Mouse (Mus musculus): ENCODE results near the gene Rfx7. TPM values are rescaled to one million over a fixed set of nuclear protein-coding genes. Genes with fewer than 3 reads are reported as not detected.
A peak's percentile ranks its signal among the peaks of the same experiment; 100 is the strongest.

The Rfx7 gene
- polyA plus RNA-seq (2014; fragmentation: Nextera tagmentation; extraction: Ambion mirVana) = 24.1 and 24.5 TPM in 2 replicates

- H3K4me3 ChIP-seq (replicated peaks; ENCODE audit: low read length) = peak within 1 kb of the TSS; percentile 95
- H3K4me1 ChIP-seq (replicated peaks; ENCODE audit: control insufficient read depth, insufficient read depth, low read length) = peaks cover 20% of the 10 kb centered on the region
- DNase-seq (ENCODE audit: low spot score) = peak; percentile 86
- ATAC-seq (ENCODE audit: low FRiP score) = peak; percentile 86
- H3K27me3 ChIP-seq (ENCODE audit: control insufficient read depth, insufficient read depth, low read length) = no peaks in the 10 kb centered on the region
- H3K9ac ChIP-seq = peak within 1 kb of the TSS; percentile 98
- H3K4me2 ChIP-seq (replicated peaks) = peak within 1 kb of the TSS; percentile 63
- H3K9me3 ChIP-seq (ENCODE audit: control insufficient read depth, low read length) = no peaks in the 10 kb centered on the region
- WGBS = 2% methylated on average over 19 of the region's 63 CpGs
- no peaks in the 10 kb centered on the region for H3K36me3 ChIP-seq (replicated peaks; ENCODE audit: control insufficient read depth, insufficient read depth)
- peak within 1 kb of the TSS; percentile 100 for H3K27ac ChIP-seq
Measured at GRCm38 (mm10) chr9:72531996-72532380, at the start of gene Rfx7. Gene Rfx7 (plus strand): TSS chr9:72532240.

GRCm38 (mm10) chr9:72488523-72488922, 43.5 kb upstream of the Rfx7 start:
- H3K4me2 ChIP-seq (replicated peaks) = no peak overlapping the region
- H3K4me3 ChIP-seq (replicated peaks; ENCODE audit: low read length) = no peak overlapping the region
- DNase-seq (ENCODE audit: low spot score) = no peak
- peaks cover 25% of the 10 kb centered on the region for H3K36me3 ChIP-seq (replicated peaks; ENCODE audit: control insufficient read depth, insufficient read depth)
- no peak for ATAC-seq (ENCODE audit: low FRiP score)
- H3K9ac ChIP-seq = no peak overlapping the region
- peaks cover 14% of the 10 kb centered on the region for H3K4me1 ChIP-seq (replicated peaks; ENCODE audit: control insufficient read depth, insufficient read depth, low read length)
- H3K27me3 ChIP-seq (ENCODE audit: control insufficient read depth, insufficient read depth, low read length) = no peaks in the 10 kb centered on the region
- H3K27ac ChIP-seq = no peak overlapping the region
- no peaks in the 10 kb centered on the region for H3K9me3 ChIP-seq (ENCODE audit: control insufficient read depth, low read length)

- no peak overlapping the region for H3K4me3 ChIP-seq (replicated peaks; ENCODE audit: low read length)
- WGBS = 96% methylated on average over 5 of the region's 5 CpGs
- H3K36me3 ChIP-seq (replicated peaks; ENCODE audit: control insufficient read depth, insufficient read depth) = peaks cover 21% of the 10 kb centered on the region
- H3K27ac ChIP-seq = no peak overlapping the region
- no peak for ATAC-seq (ENCODE audit: low FRiP score)
- peaks cover 14% of the 10 kb centered on the region for H3K4me1 ChIP-seq (replicated peaks; ENCODE audit: control insufficient read depth, insufficient read depth, low read length)
- H3K9ac ChIP-seq = no peak overlapping the region
- no peaks in the 10 kb centered on the region for H3K9me3 ChIP-seq (ENCODE audit: control insufficient read depth, low read length)
- DNase-seq (ENCODE audit: low spot score) = no peak
- H3K4me2 ChIP-seq (replicated peaks) = no peak overlapping the region
- H3K27me3 ChIP-seq (ENCODE audit: control insufficient read depth, insufficient read depth, low read length) = no peaks in the 10 kb centered on the region
Measured at GRCm38 (mm10) chr9:72489131-72489530, 42.9 kb upstream of the Rfx7 start.

- H3K9ac ChIP-seq = peak overlapping the region; percentile 79
- H3K4me2 ChIP-seq (replicated peaks) = peak overlapping the region; percentile 71
- no peaks in the 10 kb centered on the region for H3K9me3 ChIP-seq (ENCODE audit: control insufficient read depth, low read length)
- no peaks in the 10 kb centered on the region for H3K27me3 ChIP-seq (ENCODE audit: control insufficient read depth, insufficient read depth, low read length)
- H3K4me1 ChIP-seq (replicated peaks; ENCODE audit: control insufficient read depth, insufficient read depth, low read length) = peaks cover 14% of the 10 kb centered on the region
- under 1% methylated on average over 32 of the region's 32 CpGs for WGBS
- peak overlapping the region; percentile 63 for H3K4me3 ChIP-seq (replicated peaks; ENCODE audit: low read length)
- peak overlapping the region; percentile 89 for H3K27ac ChIP-seq
- peak; percentile 94 for ATAC-seq (ENCODE audit: low FRiP score)
- 0 out of 2 replicates have a peak, but pooled peaks cover 5% of the 10 kb centered on the region for H3K36me3 ChIP-seq (replicated peaks; ENCODE audit: control insufficient read depth, insufficient read depth)
- peak; percentile 92 for DNase-seq (ENCODE audit: low spot score)
Measured at GRCm38 (mm10) chr9:72491559-72492193, 40.4 kb upstream of the Rfx7 start.

DNA sequence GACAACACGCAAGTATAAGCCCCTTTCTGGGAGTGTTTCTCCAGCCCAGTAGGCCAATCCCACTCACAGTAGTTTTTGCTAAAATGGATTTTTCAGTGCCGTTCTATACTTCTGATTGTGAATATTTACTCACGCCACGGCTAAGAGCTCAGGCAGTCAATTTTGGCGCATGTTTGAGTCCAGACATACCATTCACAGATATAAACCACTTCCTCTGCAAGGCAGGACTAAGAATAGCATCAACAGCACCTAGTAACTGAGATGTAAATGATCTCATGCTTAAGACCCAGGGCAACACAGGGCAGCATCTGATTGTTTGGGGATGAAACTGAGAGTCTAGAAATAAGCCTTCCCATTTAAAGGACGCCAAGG, 39.9 kb upstream of the Rfx7 start, which contains the start of gene Tex9:
Tex9 (minus strand) TSS at position 19 of the 372 bp plus-strand sequence.
- WGBS = 10% methylated on average over 6 of the region's 6 CpGs

DNA sequence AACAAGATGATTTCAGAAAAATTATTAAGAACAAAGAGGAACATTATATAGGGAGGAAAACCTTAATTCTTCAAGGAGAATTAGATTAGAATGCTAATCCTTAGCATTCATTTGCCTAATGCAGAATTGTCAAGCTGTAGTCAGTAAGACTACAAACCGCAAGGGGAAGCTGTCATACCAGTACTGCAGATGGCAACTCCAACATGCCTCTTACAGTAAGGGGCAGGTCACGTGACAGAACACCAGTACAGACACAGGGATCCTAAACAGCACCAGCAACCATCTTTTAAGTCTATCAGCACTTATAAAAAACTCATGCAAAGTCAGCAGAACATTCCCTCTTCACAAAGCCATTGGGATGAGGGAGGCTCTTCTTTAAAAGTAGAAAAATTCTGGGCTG, 38.6 kb upstream of the Rfx7 start:
- no peak overlapping the region for H3K9ac ChIP-seq
- H3K4me1 ChIP-seq (replicated peaks; ENCODE audit: control insufficient read depth, insufficient read depth, low read length) = peaks cover 14% of the 10 kb centered on the region
- H3K4me3 ChIP-seq (replicated peaks; ENCODE audit: low read length) = no peak overlapping the region
- H3K27me3 ChIP-seq (ENCODE audit: control insufficient read depth, insufficient read depth, low read length) = no peaks in the 10 kb centered on the region
- no peak overlapping the region for H3K4me2 ChIP-seq (replicated peaks)
- H3K36me3 ChIP-seq (replicated peaks; ENCODE audit: control insufficient read depth, insufficient read depth) = no peaks in the 10 kb centered on the region
- DNase-seq (ENCODE audit: low spot score) = no peak
- ATAC-seq (ENCODE audit: low FRiP score) = no peak
- H3K27ac ChIP-seq = no peak overlapping the region
- no peaks in the 10 kb centered on the region for H3K9me3 ChIP-seq (ENCODE audit: control insufficient read depth, low read length)
- WGBS = 95% methylated on average over 2 of the region's 2 CpGs

More for the DNA sequence above, 39.9 kb upstream of the Rfx7 start, which contains the start of gene Tex9:
- Histone ChIP-seq H3K9ac (peak within 1 kb of the TSS; percentile 79), H3K27me3 (ENCODE audit: control insufficient read depth, insufficient read depth, low read length) (no peaks in the 10 kb centered on the region), H3K9me3 (ENCODE audit: control insufficient read depth, low read length) (no peaks in the 10 kb centered on the region), H3K4me1 (replicated peaks; ENCODE audit: control insufficient read depth, insufficient read depth, low read length) (peaks cover 14% of the 10 kb centered on the region), H3K4me2 (replicated peaks) (peak within 1 kb of the TSS; percentile 71), H3K4me3 (replicated peaks; ENCODE audit: low read length) (peak within 1 kb of the TSS; percentile 63), H3K36me3 (replicated peaks; ENCODE audit: control insufficient read depth, insufficient read depth) (no peaks in the 10 kb centered on the region), H3K27ac (peak within 1 kb of the TSS; percentile 89)
- peak; percentile 53; the same call in 1 of the 2 replicates for ATAC-seq (ENCODE audit: low FRiP score)
- peak; percentile 25 for DNase-seq (ENCODE audit: low spot score)

- no peak for ATAC-seq (ENCODE audit: low FRiP score)
- Histone ChIP-seq H3K4me2 (replicated peaks) (no peak overlapping the region), H3K4me1 (replicated peaks; ENCODE audit: control insufficient read depth, insufficient read depth, low read length) (peaks cover 14% of the 10 kb centered on the region), H3K27ac (no peak overlapping the region), H3K9ac (no peak overlapping the region), H3K27me3 (ENCODE audit: control insufficient read depth, insufficient read depth, low read length) (no peaks in the 10 kb centered on the region), H3K9me3 (ENCODE audit: control insufficient read depth, low read length) (no peaks in the 10 kb centered on the region), H3K36me3 (replicated peaks; ENCODE audit: control insufficient read depth, insufficient read depth) (no peaks in the 10 kb centered on the region), H3K4me3 (replicated peaks; ENCODE audit: low read length) (no peak overlapping the region)
- WGBS = 86% methylated on average over 3 of the region's 3 CpGs
- no peak for DNase-seq (ENCODE audit: low spot score)
Measured at GRCm38 (mm10) chr9:72493984-72494685, 37.9 kb upstream of the Rfx7 start.

- 75% methylated on average over 2 of the region's 2 CpGs for WGBS
- Histone ChIP-seq H3K9me3 (ENCODE audit: control insufficient read depth, low read length) (no peaks in the 10 kb centered on the region), H3K4me1 (replicated peaks; ENCODE audit: control insufficient read depth, insufficient read depth, low read length) (peaks cover 6% of the 10 kb centered on the region), H3K27me3 (ENCODE audit: control insufficient read depth, insufficient read depth, low read length) (no peaks in the 10 kb centered on the region), H3K4me3 (replicated peaks; ENCODE audit: low read length) (no peak overlapping the region), H3K36me3 (replicated peaks; ENCODE audit: control insufficient read depth, insufficient read depth) (no peaks in the 10 kb centered on the region), H3K4me2 (replicated peaks) (no peak overlapping the region), H3K27ac (no peak overlapping the region), H3K9ac (no peak overlapping the region)
- ATAC-seq (ENCODE audit: low FRiP score) = no peak
- DNase-seq (ENCODE audit: low spot score) = no peak
Measured at GRCm38 (mm10) chr9:72496691-72497090, 35.3 kb upstream of the Rfx7 start.

- Histone ChIP-seq H3K36me3 (replicated peaks; ENCODE audit: control insufficient read depth, insufficient read depth) (no peaks in the 10 kb centered on the region), H3K9ac (no peak overlapping the region), H3K4me1 (replicated peaks; ENCODE audit: control insufficient read depth, insufficient read depth, low read length) (peaks cover 4% of the 10 kb centered on the region), H3K27ac (no peak overlapping the region), H3K4me3 (replicated peaks; ENCODE audit: low read length) (no peak overlapping the region), H3K4me2 (replicated peaks) (no peak overlapping the region), H3K9me3 (ENCODE audit: control insufficient read depth, low read length) (no peaks in the 10 kb centered on the region), H3K27me3 (ENCODE audit: control insufficient read depth, insufficient read depth, low read length) (no peaks in the 10 kb centered on the region)
- 70% methylated on average over 3 of the region's 3 CpGs for WGBS
- ATAC-seq (ENCODE audit: low FRiP score) (no peak), DNase-seq (ENCODE audit: low spot score) (no peak)
Measured at GRCm38 (mm10) chr9:72497171-72497570, 34.9 kb upstream of the Rfx7 start.

Data from hindbrain, embryonic 14.5 days (tissue).